ENCODE assay signal across 8 mouse cellular contexts in the genomic region with DNA sequence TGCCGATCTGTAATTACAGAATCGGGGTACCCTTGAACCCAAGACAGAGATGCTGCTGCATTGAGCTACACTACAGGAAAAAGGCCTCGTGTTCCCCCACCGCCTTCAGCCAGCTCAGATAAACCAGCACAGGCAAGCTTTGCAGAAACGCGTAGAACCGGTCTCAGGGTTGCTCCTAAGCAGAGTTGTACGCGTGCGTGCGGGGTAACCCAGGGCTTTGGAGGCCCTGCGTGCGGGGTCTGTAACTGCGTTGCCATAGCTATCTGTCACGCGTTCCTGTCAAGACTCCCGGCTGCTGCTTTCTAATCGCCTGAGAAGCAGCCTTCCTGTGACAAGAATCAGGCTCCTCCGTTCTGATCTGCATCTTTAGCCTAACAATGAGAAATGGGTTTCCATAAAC.
DNase-seq lines count a peak whose midpoint lies in the region; ATAC-seq lines count a peak whose summit lies in the region.

No protein-coding gene starts in this region.

- no peak overlapping the region for H3K27ac ChIP-seq in intestine, embryonic 14.5 days (ENCODE audit: low read depth)
- H3K27ac ChIP-seq in midbrain, embryonic 11.5 days (ENCODE audit: low read depth, low read length) = no peak overlapping the region

- no peaks in the 10 kb centered on the region for H3K9me3 ChIP-seq in megakaryocyte, embryonic 14.5 days
- H3K9me3 ChIP-seq in intestine, embryonic 14.5 days (ENCODE audit: control insufficient read depth, low read length) = no peaks in the 10 kb centered on the region
- H3K9me3 ChIP-seq in midbrain, embryonic 11.5 days (ENCODE audit: control insufficient read depth, low read length) = no peaks in the 10 kb centered on the region

- H3K36me3 ChIP-seq in megakaryocyte, embryonic 14.5 days (replicated peaks; ENCODE audit: low read length) = no peaks in the 10 kb centered on the region
- no peaks in the 10 kb centered on the region for H3K36me3 ChIP-seq in intestine, embryonic 14.5 days (ENCODE audit: control insufficient read depth, insufficient read depth, low read length)
- H3K36me3 ChIP-seq in midbrain, embryonic 11.5 days (ENCODE audit: control insufficient read depth, insufficient read depth, low read length) = no peaks in the 10 kb centered on the region

- peak; percentile 12 for DNase-seq in adrenal gland, postnatal 10 days
- no peak for DNase-seq in adrenal gland, postnatal 25 days
- DNase-seq in intestine, embryonic 14.5 days (ENCODE audit: low spot score) = peak; percentile 73
- peak; percentile 94 for DNase-seq in midbrain, embryonic 11.5 days (ENCODE audit: low spot score, missing footprints)
- peak; percentile 54 for DNase-seq in thymus, postnatal 0 days (ENCODE audit: low spot score)
- no peak for DNase-seq in frontal cortex, postnatal 25 days (ENCODE audit: low spot score in 2 of 2)

- H3K27me3 ChIP-seq in megakaryocyte, embryonic 14.5 days (replicated peaks) = peaks cover 22% of the 10 kb centered on the region
- H3K27me3 ChIP-seq in intestine, embryonic 14.5 days (replicated peaks; ENCODE audit: control insufficient read depth, insufficient read depth, low read length) = peaks cover 35% of the 10 kb centered on the region
- H3K27me3 ChIP-seq in midbrain, embryonic 11.5 days (ENCODE audit: control insufficient read depth, insufficient read depth, low read length) = peaks cover 3% of the 10 kb centered on the region; the same call in 1 of the 2 replicates

- peaks cover 26% of the 10 kb centered on the region for H3K4me1 ChIP-seq in megakaryocyte, embryonic 14.5 days
- H3K4me1 ChIP-seq in intestine, embryonic 14.5 days (replicated peaks; ENCODE audit: control insufficient read depth, insufficient read depth, low read length) = peaks cover 5% of the 10 kb centered on the region; the same call in 1 of the 2 replicates
- H3K4me1 ChIP-seq in midbrain, embryonic 11.5 days (ENCODE audit: control insufficient read depth, insufficient read depth, low read length) = peaks cover 4% of the 10 kb centered on the region; the same call in 1 of the 2 replicates

- WGBS in intestine, embryonic 14.5 days = 5% methylated on average over 19 of the region's 19 CpGs
- 3% methylated on average over 19 of the region's 19 CpGs for WGBS in midbrain, embryonic 11.5 days

- H3K4me2 ChIP-seq in intestine, embryonic 14.5 days (ENCODE audit: low read length) = peak overlapping the region; percentile 42
- peak overlapping the region; percentile 48 for H3K4me2 ChIP-seq in midbrain, embryonic 11.5 days

- ATAC-seq in megakaryocyte, adult 5-6 weeks (ENCODE audit: poor library complexity, severe bottlenecking) = no peak
- 0 out of 2 replicates have a peak, but pooled peaks have one; percentile 34 for ATAC-seq in intestine, embryonic 14.5 days (replicated peaks; ENCODE audit: low FRiP score, low TSS enrichment, low read depth)
- ATAC-seq in midbrain, embryonic 11.5 days (ENCODE audit: low FRiP score) = peak; percentile 41; the same call in 1 of the 2 replicates

- H3K4me3 ChIP-seq in megakaryocyte, embryonic 14.5 days (replicated peaks) = peak overlapping the region; percentile 87
- no peak overlapping the region for H3K4me3 ChIP-seq in intestine, embryonic 14.5 days (ENCODE audit: low read depth, low read length)
- H3K4me3 ChIP-seq in midbrain, embryonic 11.5 days (ENCODE audit: low read depth, low read length) = peak overlapping the region; percentile 14; the same call in 1 of the 2 replicates

- H3K9ac ChIP-seq in intestine, embryonic 14.5 days (ENCODE audit: low read length) = no peak overlapping the region
- peak overlapping the region; percentile 17; the same call in 1 of the 2 replicates for H3K9ac ChIP-seq in midbrain, embryonic 11.5 days (ENCODE audit: low read length)

Comparison
In these comparisons a context has a peak if more than half of its experiments do, and no peak if none do; other contexts are left out.
1. DNase-seq: peak in adrenal gland, postnatal 10 days (single experiment), intestine, embryonic 14.5 days (single experiment), midbrain, embryonic 11.5 days (single experiment) and thymus, postnatal 0 days (single experiment); none in adrenal gland, postnatal 25 days (single experiment) and frontal cortex, postnatal 25 days (0 of 2).